Mouse (Mus musculus) bone marrow macrophage, adult 2 months (primary cell): Measurements from ENCODE around the gene Ccdc15.

Experiments
- CTCF ChIP-seq: IDR thresholded peaks from 2 replicates; pipeline ENCODE4 v1.5.1; 2012; ENCODE audit warnings: low read depth, mild to moderate bottlenecking, low read length, moderate library complexity
- POLR2A ChIP-seq: IDR thresholded peaks from 2 replicates; pipeline ENCODE4 v1.6.1; 2012; ENCODE audit warnings: mild to moderate bottlenecking, low read depth, low read length, borderline replicate concordance

DNA sequence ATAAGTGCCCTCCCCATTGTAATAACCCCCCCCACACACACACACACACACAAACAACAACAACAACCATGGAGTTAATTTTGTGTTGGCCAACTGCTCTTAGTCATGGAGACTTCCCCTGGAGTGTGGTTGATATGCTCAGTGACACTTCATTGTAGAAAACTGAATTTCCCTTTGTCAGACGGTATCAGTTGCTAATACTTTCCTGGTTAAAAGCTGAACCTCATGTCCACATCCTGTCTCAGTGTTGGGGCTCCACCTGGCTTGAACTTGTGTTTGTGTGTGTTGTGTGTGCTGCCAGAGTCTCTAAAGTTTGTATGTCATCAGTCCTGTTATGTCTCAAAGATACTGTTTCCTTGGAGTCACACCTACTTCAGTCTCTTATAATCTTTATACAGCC, 6.3 kb upstream of the Ccdc15 start:
- TF ChIP-seq CTCF = no peak
- no peak for TF ChIP-seq POLR2A
